Mouse (Mus musculus) cerebellum, adult 9-11 months (tissue): Measurements from ENCODE around the gene Actn1.

ENCODE experiments used
- DNase-seq: peaks from one replicate; pipeline ENCODE4 v3.0.0; 2022

Gene Actn1

DNA sequence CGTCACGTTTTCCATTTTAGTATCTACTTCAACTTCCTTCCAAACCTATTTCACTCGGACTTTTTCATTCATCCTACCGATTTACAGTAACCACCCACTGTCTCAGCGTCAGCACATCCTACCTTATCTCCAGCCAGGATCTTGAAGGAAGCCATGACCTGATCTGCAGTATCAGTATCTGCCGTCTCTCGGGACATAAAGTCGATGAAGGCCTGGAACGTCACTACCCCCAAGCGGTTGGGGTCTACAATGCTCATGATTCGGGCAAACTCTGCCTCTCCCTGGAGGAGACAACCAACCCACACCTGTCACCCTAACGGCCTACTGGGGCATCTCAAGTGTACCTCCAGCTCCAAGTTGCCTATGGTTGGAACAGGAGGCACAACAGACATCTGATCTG, 91.4 kb downstream of the Actn1 start:
- DNase-seq = peak; percentile 46

DNA sequence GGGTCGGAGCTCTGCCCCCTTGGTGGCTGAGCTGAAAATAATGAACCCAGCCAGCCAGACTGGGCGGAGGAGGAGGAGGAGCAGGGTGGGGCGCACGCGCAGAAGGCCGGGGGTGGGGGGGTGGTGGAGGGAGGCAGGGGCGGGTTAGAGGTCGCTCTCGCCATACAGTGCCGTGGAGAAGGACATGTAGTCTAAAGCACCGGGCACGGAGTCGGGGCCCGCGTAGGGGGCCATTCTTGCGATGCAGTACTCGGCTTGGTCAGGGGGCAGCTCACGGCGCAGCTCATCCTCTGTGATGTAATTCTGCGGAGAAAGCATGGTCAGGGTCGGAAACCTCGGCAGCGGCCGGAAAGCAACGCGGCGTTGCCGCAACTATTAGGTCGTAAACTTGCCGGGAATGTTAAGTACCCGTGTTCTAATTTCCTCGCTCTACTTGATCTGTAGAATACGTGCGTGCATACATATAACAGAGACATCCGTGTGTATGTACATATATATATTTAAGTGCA, 91.9 kb downstream of the Actn1 start:
- peak; percentile 90 for DNase-seq

DNA sequence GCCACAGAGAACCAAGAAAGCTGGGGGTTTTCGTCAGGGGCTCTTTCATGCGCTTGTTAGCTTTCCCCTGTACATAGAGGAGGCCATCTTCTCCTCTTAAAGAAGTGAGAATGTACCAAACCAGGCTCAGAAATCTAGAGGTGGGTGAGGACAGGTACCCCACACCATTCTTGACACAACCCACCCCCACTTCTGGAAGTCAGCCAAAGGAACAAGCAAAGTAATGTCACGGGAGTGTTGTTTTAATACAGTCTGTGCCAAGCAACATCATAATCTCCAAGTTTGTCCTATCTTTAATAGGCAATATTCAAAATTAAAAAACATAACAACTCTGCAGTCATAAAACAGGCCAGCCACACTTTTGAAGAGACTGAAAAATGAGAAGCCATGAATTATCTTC, 92.8 kb downstream of the Actn1 start:
- peak; percentile 37 for DNase-seq

GRCm38 (mm10) chr12:80166651-80167050, 93.5 kb downstream of the Actn1 start:
- no peak for DNase-seq

GRCm38 (mm10) chr12:80164526-80164925, 95.6 kb downstream of the Actn1 start:
- DNase-seq = no peak

DNA sequence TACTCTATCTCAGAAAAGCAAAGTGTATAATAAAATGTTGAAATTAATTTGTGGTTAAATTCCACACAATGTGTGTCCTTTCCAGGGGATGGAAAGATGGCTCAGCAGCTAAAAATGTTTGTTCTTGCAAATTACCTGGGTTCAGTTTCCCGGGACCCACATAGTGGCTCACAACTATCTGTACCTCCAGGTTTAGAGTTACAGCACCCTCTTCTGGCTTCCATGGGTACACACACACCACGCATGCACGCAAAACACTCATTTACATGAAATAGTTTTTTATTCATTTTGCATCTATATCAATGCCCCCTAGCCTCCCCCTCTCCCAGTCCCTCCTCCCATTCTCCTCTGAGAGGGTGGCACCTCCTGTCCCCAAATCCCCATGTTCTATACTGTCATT, 97.7 kb downstream of the Actn1 start:
- no peak for DNase-seq

GRCm38 (mm10) chr12:80157675-80158074, 102.5 kb downstream of the Actn1 start:
- DNase-seq = no peak

- DNase-seq = peak; percentile 26
Observed at GRCm38 (mm10) chr12:80153687-80154326, 106.4 kb downstream of the Actn1 start.

DNA sequence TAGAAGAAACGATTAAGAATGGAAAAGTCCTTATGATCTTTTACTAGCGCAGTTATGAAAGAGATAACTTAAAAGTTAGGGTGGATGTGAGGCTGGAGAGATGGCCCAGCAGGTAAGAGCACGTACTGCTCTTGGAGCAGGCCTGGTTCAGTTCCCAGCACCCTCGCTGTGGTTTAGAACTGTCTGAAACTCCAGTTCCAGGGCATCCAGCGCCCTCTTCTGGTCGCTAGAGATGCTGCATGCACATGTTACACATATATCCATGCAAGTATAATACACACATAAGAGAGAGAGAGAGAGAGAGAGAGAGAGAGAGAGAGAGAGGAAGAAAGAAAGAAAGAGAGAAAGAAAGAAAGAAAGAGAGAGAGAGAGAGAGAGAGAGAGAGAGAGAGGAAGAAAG, 107.1 kb downstream of the Actn1 start:
- no peak for DNase-seq

DNA sequence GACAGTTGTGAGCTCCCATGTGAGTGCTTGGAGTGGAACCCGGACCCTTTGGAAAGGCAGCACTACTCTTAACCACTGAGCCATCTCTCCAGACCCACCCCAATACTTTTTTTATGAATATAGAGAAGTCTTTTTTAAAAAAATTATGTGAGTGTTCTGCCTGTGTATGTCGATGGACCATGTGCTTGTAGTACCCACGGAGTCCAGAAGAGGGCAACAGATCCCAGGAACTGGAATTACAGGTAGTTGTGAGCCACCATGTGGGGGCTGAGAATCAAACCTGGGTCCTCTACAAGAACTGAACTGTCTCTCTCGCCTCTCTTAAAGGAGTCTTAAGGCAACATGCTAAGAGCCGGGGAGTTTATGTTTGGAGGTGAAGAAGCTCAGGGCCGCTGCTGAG, 108.3 kb downstream of the Actn1 start:
- DNase-seq = no peak

DNA sequence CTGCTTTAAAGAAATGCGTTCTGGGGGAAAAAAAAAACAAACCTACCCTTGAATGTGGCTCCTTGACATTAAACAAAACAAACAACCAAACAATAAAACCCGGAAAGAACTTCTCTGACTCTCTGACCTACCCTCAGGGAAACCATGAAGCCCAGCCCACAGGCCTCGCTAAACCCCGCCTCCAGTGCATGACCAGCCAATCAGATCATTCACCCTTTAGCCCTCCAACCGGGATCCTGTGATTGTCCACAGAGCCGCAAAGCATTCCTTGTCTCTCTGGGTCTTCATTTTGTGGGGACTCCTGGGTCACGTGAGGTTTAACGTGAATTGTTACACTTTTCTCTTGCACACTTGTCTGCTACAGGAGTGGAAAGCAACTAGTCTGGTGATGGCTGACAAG, 109.5 kb downstream of the Actn1 start:
- DNase-seq = no peak

GRCm38 (mm10) chr12:80147563-80148214, 112.5 kb downstream of the Actn1 start:
- no peak for DNase-seq

GRCm38 (mm10) chr12:80146227-80147223, 113.6 kb downstream of the Actn1 start:
- DNase-seq = no peak

- DNase-seq = no peak
Observed at GRCm38 (mm10) chr12:80145365-80145764, 114.8 kb downstream of the Actn1 start.

GRCm38 (mm10) chr12:80144846-80145245, 115.3 kb downstream of the Actn1 start:
- DNase-seq = no peak

GRCm38 (mm10) chr12:80141470-80141869, 118.7 kb downstream of the Actn1 start:
- DNase-seq = no peak

- no peak for DNase-seq
Observed at GRCm38 (mm10) chr12:80141011-80141410, 119.2 kb downstream of the Actn1 start.

DNA sequence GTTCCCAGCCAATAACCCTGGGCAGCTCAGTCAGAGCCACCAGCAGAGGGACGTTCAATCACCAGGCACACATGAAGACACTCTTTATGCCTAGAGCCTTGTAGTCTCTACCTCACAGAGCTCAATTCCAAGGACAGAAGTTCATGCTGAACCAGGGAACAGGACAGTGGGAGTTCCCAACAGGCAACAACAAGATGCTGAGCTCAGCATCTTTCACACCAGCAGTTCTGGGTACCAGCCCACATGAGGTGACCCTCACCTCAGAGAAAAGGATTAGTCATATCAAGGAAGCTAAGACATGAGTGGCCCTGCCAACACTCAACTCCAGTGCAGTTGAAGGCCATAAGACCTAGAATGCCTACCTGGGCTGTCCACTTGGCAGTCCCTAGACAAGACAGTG, 122.4 kb downstream of the Actn1 start:
- DNase-seq = no peak

DNA sequence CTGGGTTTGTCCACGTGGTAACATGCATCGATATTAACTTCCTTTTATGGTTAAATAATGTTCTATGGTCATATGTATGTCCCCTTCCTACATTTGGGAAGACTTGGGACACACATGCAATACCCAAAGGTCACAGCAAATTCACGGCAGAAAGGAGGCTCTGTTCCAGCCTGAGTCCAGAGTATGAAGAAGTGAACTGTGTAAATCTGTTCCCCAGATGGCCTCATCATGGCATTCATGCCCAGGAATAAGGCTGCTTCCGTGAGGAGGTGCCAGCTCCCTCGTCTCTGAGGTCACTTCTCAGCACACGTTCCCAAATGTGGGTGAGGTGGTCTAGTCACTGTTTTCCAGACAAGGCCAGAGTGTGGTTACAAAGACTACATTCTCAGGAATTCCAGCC, 122.9 kb downstream of the Actn1 start:
- DNase-seq = no peak

DNA sequence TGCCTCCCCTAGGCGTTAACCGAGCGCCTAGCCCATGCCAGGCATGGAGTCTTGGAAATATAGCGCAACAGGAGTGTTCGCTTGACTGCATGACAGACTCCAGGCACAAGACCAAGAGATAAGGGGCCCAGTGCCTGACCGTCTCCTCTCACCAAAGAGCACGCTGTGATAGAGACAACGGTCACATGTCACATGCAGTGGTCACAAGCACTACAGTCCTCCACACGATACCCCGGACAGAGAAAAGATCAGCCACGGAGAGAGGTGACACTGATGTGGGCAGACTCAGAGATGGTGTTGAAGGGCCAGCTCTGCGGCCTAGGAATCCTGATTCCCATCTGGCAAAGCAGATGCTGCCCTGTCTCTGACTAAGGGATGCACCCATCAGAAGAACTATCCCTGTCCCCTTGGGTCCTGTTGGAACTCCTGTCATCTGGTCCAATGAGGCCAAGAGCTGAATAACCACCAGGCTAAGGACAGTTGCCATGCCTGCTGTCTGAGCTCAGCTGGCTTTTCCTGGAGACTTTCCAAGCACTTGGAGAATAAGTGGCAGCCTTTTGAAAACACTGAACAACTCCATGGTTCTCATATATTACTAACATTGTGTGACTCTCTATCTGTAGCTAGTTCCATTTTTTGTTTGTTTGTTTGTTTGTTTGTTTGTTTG, 123.8 kb downstream of the Actn1 start:
- DNase-seq = no peak

DNA sequence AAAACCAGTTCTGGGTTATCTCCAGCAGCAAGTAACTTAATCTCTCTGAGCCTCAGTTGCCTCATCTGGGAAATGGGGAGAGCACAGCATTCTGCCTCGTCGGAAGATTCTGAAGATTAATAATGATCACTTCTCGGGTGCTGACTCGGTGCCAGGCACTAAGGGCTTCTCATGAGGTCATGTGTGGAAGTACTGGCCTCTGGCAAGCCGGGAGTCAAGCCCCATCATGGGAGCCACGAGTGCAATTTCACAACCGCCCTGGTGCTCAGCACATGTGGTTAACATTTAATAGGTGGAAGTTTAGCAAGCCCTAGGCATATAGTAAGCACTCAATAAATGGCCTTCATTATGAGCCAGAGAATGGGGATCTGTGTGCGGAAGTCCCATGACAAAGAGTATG, 125.0 kb downstream of the Actn1 start:
- no peak for DNase-seq

DNA sequence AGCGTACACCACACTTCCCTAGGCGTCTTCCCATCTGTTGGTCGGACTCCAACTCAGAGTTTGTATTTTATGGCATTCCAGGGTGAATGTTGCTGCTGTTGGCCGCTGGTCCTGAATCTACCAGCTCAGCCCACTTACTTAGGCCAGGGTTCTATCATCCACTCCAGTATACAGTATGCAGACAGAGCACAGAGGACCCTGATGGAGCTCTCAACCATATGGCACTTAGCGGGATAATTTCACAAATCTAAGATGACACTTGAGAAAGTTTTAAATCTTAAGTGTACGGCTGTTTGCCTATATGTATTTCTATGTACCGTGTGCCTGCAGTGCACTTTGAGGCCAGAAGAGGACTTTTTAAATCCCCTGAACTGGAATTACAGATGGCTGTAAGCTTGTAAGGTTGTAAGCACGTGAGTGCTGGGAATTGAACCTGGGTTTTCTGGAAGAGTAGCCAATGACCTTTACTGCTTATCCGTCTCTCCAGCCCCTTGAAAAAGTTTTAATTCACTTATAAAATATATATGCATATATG, 127.1 kb downstream of the Actn1 start:
- no peak for DNase-seq
